25 mouse cellular contexts compared by ENCODE assay signal in the genomic region with DNA sequence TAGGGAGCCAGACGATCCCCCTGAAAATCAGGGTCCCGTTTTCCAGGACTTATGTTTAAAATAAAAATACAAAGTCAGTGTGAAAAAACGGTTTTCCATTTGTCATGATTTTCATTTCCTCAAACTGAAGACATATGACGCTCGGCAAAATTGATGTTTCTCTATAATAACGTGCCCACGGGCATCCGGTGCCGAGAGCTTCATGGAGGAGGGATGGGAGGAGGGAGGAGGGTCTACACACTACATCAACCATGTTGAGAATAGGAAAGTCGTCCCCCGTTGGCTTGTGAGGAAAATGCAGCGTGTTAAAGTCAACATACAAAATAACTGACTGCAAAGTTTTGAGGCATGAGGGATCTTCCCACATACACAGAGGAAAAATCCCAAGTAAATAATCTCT.
DNase-seq lines count a peak whose midpoint lies in the region; ATAC-seq and TF ChIP-seq lines count a peak whose summit lies in the region.
"Had no signal": no experiment of that assay in that cellular context is flagged by ENCODE, and none has a peak within 500 bp of the region (broad histone marks: within the 10 kb centered on the region; RNA-seq: fewer than 3 reads in every experiment).

No protein-coding gene starts in this region.

- no peak overlapping the region for H3K9ac ChIP-seq in midbrain, embryonic 11.5 days (ENCODE audit: low read length)
- H3K9ac ChIP-seq in midbrain, postnatal 0 days (replicated peaks; ENCODE audit: low read length, poor library complexity, severe bottlenecking) = no peak overlapping the region
- H3K9ac ChIP-seq: embryonic facial prominence, embryonic 12.5 days; embryonic facial prominence, embryonic 15.5 days; forebrain, postnatal 0 days; heart, embryonic 13.5 days; hindbrain, embryonic 14.5 days had no signal

- no peak overlapping the region for H3K27ac ChIP-seq in midbrain, embryonic 11.5 days (ENCODE audit: low read depth, low read length)
- H3K27ac ChIP-seq in midbrain, postnatal 0 days (ENCODE audit: low read depth, low read length) = no peak overlapping the region
- peak overlapping the region; percentile 58; the same call in 1 of the 2 replicates for H3K27ac ChIP-seq in brown adipose tissue, adult 24 weeks (replicated peaks; ENCODE audit: low read depth, low read length)
- H3K27ac ChIP-seq: embryonic facial prominence, embryonic 12.5 days; embryonic facial prominence, embryonic 15.5 days; gastrocnemius, adult 2 months; heart, embryonic 13.5 days; hindbrain, embryonic 10.5 days; hindbrain, embryonic 14.5 days had no signal

- H3K4me2 ChIP-seq in midbrain, embryonic 11.5 days = no peak overlapping the region
- H3K4me2 ChIP-seq in midbrain, postnatal 0 days (ENCODE audit: low read depth, low read length, poor library complexity, severe bottlenecking) = no peak overlapping the region
- H3K4me2 ChIP-seq: embryonic facial prominence, embryonic 12.5 days; embryonic facial prominence, embryonic 15.5 days; heart, embryonic 13.5 days; hindbrain, embryonic 14.5 days had no signal

- no peak overlapping the region for H3K4me3 ChIP-seq in midbrain, embryonic 11.5 days (ENCODE audit: low read depth, low read length)
- H3K4me3 ChIP-seq in midbrain, postnatal 0 days (ENCODE audit: low read depth, low read length) = no peak overlapping the region
- no peak overlapping the region for H3K4me3 ChIP-seq in brown adipose tissue, adult 24 weeks (ENCODE audit: insufficient read depth, low read depth, low read length)
- H3K4me3 ChIP-seq: embryonic facial prominence, embryonic 12.5 days; embryonic facial prominence, embryonic 15.5 days; gastrocnemius, adult 2 months; heart, embryonic 13.5 days; hindbrain, embryonic 10.5 days had no signal

- H3K9me3 ChIP-seq in midbrain, embryonic 11.5 days (ENCODE audit: control insufficient read depth, low read length) = no peaks in the 10 kb centered on the region
- H3K9me3 ChIP-seq in midbrain, postnatal 0 days (ENCODE audit: low read length) = no peaks in the 10 kb centered on the region
- H3K9me3 ChIP-seq: embryonic facial prominence, embryonic 12.5 days; embryonic facial prominence, embryonic 15.5 days; heart, embryonic 13.5 days; hindbrain, embryonic 10.5 days had no signal

- intact Hi-C loops in heart, postnatal 25 days (cut with DNase I) = no loop called here

- H3K4me1 ChIP-seq in midbrain, embryonic 11.5 days (ENCODE audit: control insufficient read depth, insufficient read depth, low read length) = no peaks in the 10 kb centered on the region
- H3K4me1 ChIP-seq in midbrain, postnatal 0 days (ENCODE audit: insufficient read depth, low read length) = peaks cover 12% of the 10 kb centered on the region; the same call in 1 of the 2 replicates
- H3K4me1 ChIP-seq in brown adipose tissue, adult 24 weeks (ENCODE audit: control insufficient read depth, insufficient read depth, insufficient read length, low read length) = no peaks in the 10 kb centered on the region
- H3K4me1 ChIP-seq: embryonic facial prominence, embryonic 12.5 days; embryonic facial prominence, embryonic 15.5 days; heart, embryonic 13.5 days had no signal

- no peak for ATAC-seq in midbrain, embryonic 11.5 days (ENCODE audit: low FRiP score)
- no peak for ATAC-seq in midbrain, postnatal 0 days (ENCODE audit: low FRiP score)
- no peak for ATAC-seq in granulocyte monocyte progenitor cell, adult 5-6 weeks (replicated peaks; ENCODE audit: poor library complexity, severe bottlenecking)
- ATAC-seq: activated CD4-positive, CD25-positive, alpha-beta regulatory T cell, adult 4 months; CD4-positive, CD25-positive, alpha-beta regulatory T cell, adult 4 months; forebrain, embryonic 14.5 days; forebrain, postnatal 0 days had no signal

- TF ChIP-seq CTCF in midbrain, postnatal 0 days (IDR thresholded peaks at IDR 0.05) = no peak

- H3K27me3 ChIP-seq in midbrain, embryonic 11.5 days (ENCODE audit: control insufficient read depth, insufficient read depth, low read length) = no peaks in the 10 kb centered on the region
- no peaks in the 10 kb centered on the region for H3K27me3 ChIP-seq in midbrain, postnatal 0 days (ENCODE audit: insufficient read depth, low read length)
- H3K27me3 ChIP-seq: embryonic facial prominence, embryonic 12.5 days; embryonic facial prominence, embryonic 15.5 days had no signal

- no peaks in the 10 kb centered on the region for H3K36me3 ChIP-seq in midbrain, embryonic 11.5 days (ENCODE audit: control insufficient read depth, insufficient read depth, low read length)
- H3K36me3 ChIP-seq in midbrain, postnatal 0 days (ENCODE audit: insufficient read depth, low read length) = no peaks in the 10 kb centered on the region
- H3K36me3 ChIP-seq: embryonic facial prominence, embryonic 12.5 days; embryonic facial prominence, embryonic 15.5 days; heart, embryonic 13.5 days; hindbrain, embryonic 10.5 days had no signal

- 91% methylated on average over 12 of the region's 12 CpGs for WGBS in midbrain, embryonic 11.5 days
- 78% methylated on average over 12 of the region's 12 CpGs for WGBS in midbrain, postnatal 0 days

- peak; percentile 3 for DNase-seq in heart, adult 8-10 months (ENCODE audit: low spot score)
- DNase-seq in heart, postnatal 25 days (ENCODE audit: low spot score) = no peak
- peak; percentile 77 for DNase-seq in midbrain, embryonic 11.5 days (ENCODE audit: low spot score, missing footprints)
- no peak for DNase-seq in midbrain, postnatal 0 days (ENCODE audit: low spot score)
- DNase-seq: adrenal gland, postnatal 10 days; adrenal gland, postnatal 36 days; cerebellum, adult 11 months; cerebellum, adult 2 months; cerebellum, adult 9-11 months; cerebellum, postnatal 25 days; forebrain, postnatal 0 days; gastrocnemius, adult 2 months; gastrocnemius, postnatal 14 days; heart, postnatal 36 days; kidney, adult 11 months had no signal

Comparison
In these comparisons a context has a peak if more than half of its experiments do, and no peak if none do; other contexts are left out.
1. DNase-seq: peak in heart, adult 8-10 months (single experiment) and midbrain, embryonic 11.5 days (single experiment); none in heart, postnatal 25 days (single experiment) and midbrain, postnatal 0 days (single experiment).